Mouse (Mus musculus) liver, embryonic 16.5 days (tissue): Measurements from ENCODE around the gene Pacrg. TPM values are rescaled to one million over a fixed set of nuclear protein-coding genes. Genes with fewer than 3 reads are reported as not detected.
A peak's percentile ranks its signal among the peaks of the same experiment; 100 is the strongest.

Source experiments
- ATAC-seq: fragments of 200-750 bp; cut with Nextera tagmentation; 2 replicates; pipeline ENCODE4 v1.8.0; 2017; ENCODE audit warnings: low read depth, mild to moderate bottlenecking, moderate number of reproducible peaks, moderate library complexity
- H3K27ac ChIP-seq: fragments of 300-500 bp; sonication (generic); 2 replicates; pipeline ENCODE4 v1.5.1; 2014; ENCODE audit warnings: mild to moderate bottlenecking, low read length
- H3K27me3 ChIP-seq: fragments of 300-500 bp; sonication (generic); 2 replicates; pipeline ENCODE4 v1.6.1; 2014; ENCODE audit warnings: low read depth, low read length, mixed read lengths; ENCODE audit not compliant: control insufficient read depth, insufficient read depth
- H3K36me3 ChIP-seq: fragments of 300-500 bp; sonication (generic); 2 replicates; pipeline ENCODE4 v1.6.1; 2014; ENCODE audit warnings: mild to moderate bottlenecking; ENCODE audit not compliant: control insufficient read depth, insufficient read depth
- H3K4me1 ChIP-seq: fragments of 300-500 bp; sonication (generic); 2 replicates; pipeline ENCODE4 v1.6.1; 2014; ENCODE audit warnings: low read depth, low read length, mixed read lengths; ENCODE audit not compliant: control insufficient read depth
- H3K4me2 ChIP-seq: fragments of 300-500 bp; sonication (generic); 2 replicates; pipeline ENCODE4 v1.6.1; 2014; ENCODE audit warnings: low read depth, low read length, mixed read lengths
- H3K4me3 ChIP-seq: fragments of 300-500 bp; sonication (generic); 2 replicates; pipeline ENCODE4 v1.5.1; 2014; ENCODE audit warnings: low read depth, mild to moderate bottlenecking, low read length
- H3K9ac ChIP-seq: fragments of 300-500 bp; sonication (generic); 2 replicates; pipeline ENCODE4 v1.6.1; 2014; ENCODE audit warnings: low read depth, low read length
- H3K9me3 ChIP-seq: fragments of 300-500 bp; sonication (generic); replicated peaks from 2 replicates; pipeline ENCODE4 v1.6.1; 2016; ENCODE audit warnings: low read length; ENCODE audit not compliant: control insufficient read depth
- WGBS: fragments of 180-500 bp; shearing (Covaris S2); extraction: QIAGEN DNeasy Blood & Tissue Kit; methylation state at CpG from one replicate; pipeline ENCODE4 v1.1.7; 2014; ENCODE audit not compliant: insufficient replicate concordance; 5-methylcytosine and 5-hydroxymethylcytosine counted together
- polyA plus RNA-seq: library from polyadenylated mRNA; unstranded; fragments of >200 nt; fragmentation: Nextera tagmentation; extraction: Ambion mirVana; gene quantifications from 2 replicates; pipeline ENCODE4 v1.2.1, GENCODE M21; 2015

Gene Pacrg
- polyA plus RNA-seq, 1 experiment from 2014 or later: not detected

DNA sequence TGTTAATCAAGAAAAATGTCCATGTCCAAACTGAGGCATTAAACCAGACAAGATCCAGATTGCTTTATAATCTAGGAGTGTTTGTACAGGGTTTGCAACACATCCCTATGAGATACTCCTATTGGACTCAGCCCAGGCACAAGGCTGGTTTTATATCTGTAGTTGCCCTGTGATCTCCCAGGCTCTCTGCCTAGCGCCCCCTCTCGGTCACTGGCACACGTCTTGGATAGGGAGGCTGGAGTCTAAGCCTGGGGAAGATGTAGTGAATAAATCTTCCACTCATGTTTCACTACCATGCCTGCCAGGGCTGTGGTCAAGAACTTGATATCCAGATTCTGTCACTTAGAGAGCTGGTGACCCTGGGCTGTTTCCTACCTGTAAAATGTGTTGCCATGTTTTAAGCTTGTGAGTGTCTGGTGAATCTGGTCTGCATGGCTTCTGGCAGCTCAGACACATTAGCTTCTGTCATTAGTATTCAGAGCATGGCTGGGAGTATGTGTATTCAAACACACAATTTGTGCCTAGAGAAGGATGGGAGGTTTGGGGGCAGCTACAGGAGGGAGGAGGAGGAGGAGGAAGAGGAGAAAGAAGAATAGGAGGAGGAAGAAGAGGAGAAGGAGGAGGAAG, 310.7 kb downstream of the Pacrg start:
- Histone ChIP-seq H3K27me3 (no peaks in the 10 kb centered on the region), H3K9ac (no peak overlapping the region), H3K36me3 (no peaks in the 10 kb centered on the region), H3K4me1 (no peaks in the 10 kb centered on the region), H3K4me3 (no peak overlapping the region), H3K9me3 (no peaks in the 10 kb centered on the region), H3K4me2 (no peak overlapping the region), H3K27ac (no peak overlapping the region)
- 50% methylated on average over 3 of the region's 3 CpGs for WGBS
- ATAC-seq: no peak

DNA sequence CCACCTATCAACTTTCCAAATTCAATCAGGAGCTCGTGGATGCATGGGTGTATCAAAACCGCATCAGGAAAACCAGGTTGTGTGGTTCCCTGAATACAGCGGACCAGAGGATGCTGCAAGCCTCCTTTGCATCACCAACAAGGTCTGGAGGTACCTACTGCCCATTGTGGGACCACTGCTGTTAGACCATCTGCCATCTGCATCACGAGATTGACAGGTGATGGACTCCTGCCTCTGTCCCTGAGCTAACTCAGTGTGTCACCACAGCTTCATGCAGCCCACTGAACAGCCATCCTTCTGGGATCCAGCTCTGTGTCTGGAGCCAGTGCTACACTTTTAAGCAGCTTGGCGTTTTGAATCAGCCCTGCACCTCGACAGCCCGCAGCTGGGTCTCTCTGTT, 318.8 kb downstream of the Pacrg start:
- no peak for ATAC-seq
- Histone ChIP-seq H3K4me3 (no peak overlapping the region), H3K9me3 (no peaks in the 10 kb centered on the region), H3K27me3 (no peaks in the 10 kb centered on the region), H3K27ac (no peak overlapping the region), H3K4me1 (no peaks in the 10 kb centered on the region), H3K4me2 (no peak overlapping the region), H3K36me3 (no peaks in the 10 kb centered on the region), H3K9ac (no peak overlapping the region)
- 53% methylated on average over 7 of the region's 7 CpGs for WGBS

DNA sequence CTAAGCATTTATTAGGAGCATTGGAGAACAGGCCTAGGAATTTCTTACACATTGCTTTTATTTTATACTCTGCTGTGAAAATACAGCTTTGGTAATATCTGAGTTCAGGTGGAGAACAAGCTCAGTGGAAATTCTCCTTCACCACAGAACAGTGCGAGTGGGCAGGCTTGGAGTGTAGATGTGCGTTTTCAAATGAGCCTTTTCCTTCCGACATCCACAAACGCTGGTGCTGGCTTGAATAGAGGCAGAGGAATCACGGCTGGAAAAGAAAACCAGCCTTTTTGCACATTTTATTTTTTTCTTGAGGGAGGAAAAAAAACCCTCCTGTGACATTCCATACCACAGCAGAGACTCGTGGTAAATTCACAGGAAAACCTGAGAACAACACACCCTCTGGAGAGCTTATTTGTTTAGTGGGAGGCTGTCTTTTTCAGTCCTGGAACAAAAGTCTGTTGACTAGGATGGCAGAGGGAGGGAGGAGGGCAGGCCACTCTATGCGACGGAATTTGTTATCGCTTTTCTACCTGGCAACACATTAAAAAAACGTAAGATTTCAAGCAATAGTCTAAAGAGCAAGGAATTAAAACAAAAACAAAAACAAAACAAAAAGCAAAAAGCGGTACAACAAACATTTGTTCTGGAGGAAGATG, 320.5 kb downstream of the Pacrg start:
- Histone ChIP-seq H3K4me1 (no peaks in the 10 kb centered on the region), H3K4me2 (peak overlapping the region; percentile 22; the same call in 1 of the 2 replicates), H3K27ac (no peak overlapping the region), H3K9me3 (no peaks in the 10 kb centered on the region), H3K36me3 (no peaks in the 10 kb centered on the region), H3K27me3 (no peaks in the 10 kb centered on the region), H3K4me3 (no peak overlapping the region), H3K9ac (no peak overlapping the region)
- WGBS: 47% methylated on average over 11 of the region's 11 CpGs
- ATAC-seq: no peak

DNA sequence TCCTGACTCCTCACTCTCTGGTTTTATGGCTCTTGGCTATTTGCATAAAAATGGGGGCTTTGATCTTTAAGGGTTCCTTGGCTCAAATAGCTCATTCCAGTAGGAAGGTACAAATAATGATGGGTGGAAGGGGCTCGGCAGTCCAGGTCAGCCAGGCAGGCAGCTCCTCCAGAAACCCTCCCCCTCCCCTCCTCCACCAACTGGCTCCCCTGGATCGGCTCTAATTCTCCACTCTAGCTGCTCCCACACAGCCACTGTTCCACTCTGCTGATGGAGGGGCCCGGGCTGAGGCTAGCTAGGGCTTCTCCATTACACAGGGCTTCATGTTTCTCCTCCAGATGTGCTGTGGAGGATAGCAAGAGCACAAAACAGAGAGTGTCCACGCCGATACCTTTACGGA, 325.3 kb downstream of the Pacrg start:
- WGBS: 56% methylated on average over 6 of the region's 6 CpGs

DNA sequence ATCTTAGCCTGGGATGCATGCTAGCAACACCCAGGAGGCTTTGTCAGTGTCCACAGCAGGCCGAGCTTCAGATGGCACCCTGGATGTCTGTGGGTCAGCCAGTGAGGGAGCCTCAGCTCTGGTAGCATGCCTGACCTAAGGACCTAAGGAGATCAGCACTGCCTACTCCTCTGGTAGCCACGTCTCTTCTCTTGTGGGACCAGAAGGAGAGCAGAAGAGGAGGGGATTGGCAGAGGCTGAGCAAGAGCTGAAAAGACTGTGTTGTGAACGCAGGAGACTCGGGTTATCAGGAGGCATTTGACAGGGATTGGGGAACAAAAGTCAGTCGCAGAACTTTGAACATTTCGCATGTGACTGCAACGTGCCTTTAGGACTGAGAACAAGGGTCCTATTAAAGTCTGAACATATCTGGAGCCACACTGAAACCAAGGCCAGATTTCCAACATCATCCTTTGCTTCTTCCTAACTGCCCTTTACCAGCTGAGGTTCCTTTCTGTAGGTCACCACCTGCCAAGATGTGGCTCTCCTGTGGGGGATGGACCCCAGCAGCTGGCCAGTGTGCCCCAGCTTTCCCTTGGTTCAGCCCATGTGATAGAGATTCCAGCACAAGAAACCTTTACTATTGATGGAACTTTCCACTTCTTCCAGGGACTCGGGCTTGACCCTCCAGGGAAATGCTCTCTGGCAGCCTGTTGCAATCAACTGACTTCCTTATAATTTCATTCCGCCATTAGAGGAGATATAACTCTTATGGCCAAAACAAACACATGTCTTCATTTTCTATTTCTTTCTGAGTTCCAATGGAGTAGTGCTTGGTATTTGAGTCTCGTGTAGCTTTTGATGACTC, 329.0 kb downstream of the Pacrg start:
- Histone ChIP-seq H3K27me3 (no peaks in the 10 kb centered on the region), H3K9me3 (no peaks in the 10 kb centered on the region), H3K4me1 (no peaks in the 10 kb centered on the region), H3K4me3 (no peak overlapping the region), H3K27ac (no peak overlapping the region), H3K36me3 (no peaks in the 10 kb centered on the region), H3K4me2 (no peak overlapping the region), H3K9ac (no peak overlapping the region)
- ATAC-seq: no peak
- 49% methylated on average over 10 of the region's 10 CpGs for WGBS

More for the DNA sequence above, 325.3 kb downstream of the Pacrg start:
- no peaks in the 10 kb centered on the region for H3K9me3 ChIP-seq
- H3K9ac ChIP-seq: no peak overlapping the region
- ATAC-seq: no peak
- H3K27me3 ChIP-seq: no peaks in the 10 kb centered on the region
- H3K4me3 ChIP-seq: no peak overlapping the region
- no peak overlapping the region for H3K4me2 ChIP-seq
- H3K27ac ChIP-seq: no peak overlapping the region
- no peaks in the 10 kb centered on the region for H3K36me3 ChIP-seq
- H3K4me1 ChIP-seq: no peaks in the 10 kb centered on the region

DNA sequence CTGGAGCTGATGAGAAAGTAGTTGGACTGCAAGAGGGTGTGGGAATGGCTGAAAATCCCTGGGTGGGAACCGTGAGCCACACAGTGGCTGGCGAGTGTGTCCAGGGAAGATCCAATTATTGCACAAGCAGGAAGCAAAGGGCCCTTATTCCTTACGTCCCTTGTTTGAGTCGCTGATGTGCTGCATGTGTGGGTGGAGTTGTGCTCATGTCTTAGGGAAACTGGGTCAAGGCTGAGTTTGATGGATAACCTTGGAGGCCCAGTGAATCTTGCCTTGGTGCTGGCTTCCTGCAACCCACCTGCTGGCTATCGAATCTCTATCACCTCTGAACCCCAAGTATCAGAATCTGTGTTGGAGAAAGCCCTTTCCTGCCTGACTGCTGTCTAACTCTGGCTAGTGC, 329.6 kb downstream of the Pacrg start:
- H3K27ac ChIP-seq: no peak overlapping the region
- no peak for ATAC-seq
- H3K9me3 ChIP-seq: no peaks in the 10 kb centered on the region
- 52% methylated on average over 5 of the region's 5 CpGs for WGBS
- H3K4me1 ChIP-seq: no peaks in the 10 kb centered on the region
- H3K4me3 ChIP-seq: no peak overlapping the region
- no peaks in the 10 kb centered on the region for H3K36me3 ChIP-seq
- no peak overlapping the region for H3K4me2 ChIP-seq
- no peaks in the 10 kb centered on the region for H3K27me3 ChIP-seq
- no peak overlapping the region for H3K9ac ChIP-seq

DNA sequence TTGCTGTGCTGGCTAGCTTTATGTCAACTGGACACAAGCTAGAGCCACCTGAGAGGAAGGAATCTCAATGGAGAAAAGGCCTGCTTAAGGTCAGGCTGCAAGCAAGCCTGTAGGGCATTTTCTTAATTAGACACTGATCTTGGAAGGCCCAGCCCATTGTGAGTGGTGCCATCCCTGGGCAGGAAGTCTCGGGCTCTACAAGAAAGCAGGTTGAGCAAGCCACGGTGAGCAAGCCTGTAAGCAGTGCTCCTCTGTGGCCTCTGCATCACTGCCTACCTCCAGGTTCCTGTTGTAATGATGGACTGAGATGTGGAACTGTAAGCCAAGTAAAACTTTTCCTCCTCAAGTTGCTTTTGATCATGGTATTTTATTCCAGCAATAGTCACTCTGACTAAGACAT, 332.0 kb downstream of the Pacrg start:
- no peak overlapping the region for H3K27ac ChIP-seq
- H3K9ac ChIP-seq: no peak overlapping the region
- no peaks in the 10 kb centered on the region for H3K36me3 ChIP-seq
- WGBS: 30% methylated on average over 2 of the region's 2 CpGs
- H3K4me2 ChIP-seq: no peak overlapping the region
- H3K4me3 ChIP-seq: no peak overlapping the region
- H3K4me1 ChIP-seq: no peaks in the 10 kb centered on the region
- no peak for ATAC-seq
- H3K9me3 ChIP-seq: no peaks in the 10 kb centered on the region
- H3K27me3 ChIP-seq: no peaks in the 10 kb centered on the region

DNA sequence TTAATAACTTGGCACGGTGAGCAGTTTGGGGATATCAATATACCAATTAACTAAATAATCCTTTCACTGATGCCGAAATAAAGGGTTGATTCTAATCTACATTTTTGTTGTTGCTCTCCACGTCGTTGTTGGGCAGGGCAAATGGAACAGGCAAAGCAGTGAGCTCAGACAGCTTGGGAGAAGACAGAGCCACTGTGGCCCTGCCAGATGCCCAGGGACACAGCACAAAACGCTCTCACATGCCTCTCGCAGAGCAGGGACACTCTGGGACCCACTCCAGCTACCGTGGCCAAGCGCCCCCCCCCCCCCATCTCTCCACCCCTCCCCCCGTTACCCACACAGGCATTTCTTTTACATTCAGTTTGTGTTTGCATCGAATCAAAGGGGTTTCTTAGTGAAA, 332.6 kb downstream of the Pacrg start:
- Histone ChIP-seq H3K9ac (no peak overlapping the region), H3K9me3 (no peaks in the 10 kb centered on the region), H3K4me1 (no peaks in the 10 kb centered on the region), H3K4me2 (no peak overlapping the region), H3K27ac (no peak overlapping the region), H3K27me3 (no peaks in the 10 kb centered on the region), H3K36me3 (no peaks in the 10 kb centered on the region), H3K4me3 (no peak overlapping the region)
- ATAC-seq: no peak
- WGBS: 52% methylated on average over 10 of the region's 10 CpGs

DNA sequence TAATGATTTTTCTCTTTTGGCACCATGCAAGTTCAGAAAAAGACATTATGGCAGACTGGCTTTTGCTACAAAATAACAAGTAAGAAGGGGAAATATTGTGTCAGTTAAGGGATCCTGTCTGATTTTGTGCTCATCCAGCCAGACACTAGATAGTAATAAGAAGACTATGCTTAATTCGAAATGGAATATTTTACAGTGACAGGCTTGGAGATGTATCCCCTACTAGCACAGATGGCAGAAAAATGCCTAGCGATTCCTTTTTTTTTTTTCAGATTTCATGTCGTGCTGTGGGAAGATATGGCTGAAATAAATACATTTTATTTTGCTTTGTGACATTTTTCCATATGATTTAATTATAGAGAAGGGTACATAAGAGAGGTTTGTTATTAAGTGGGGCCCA, 333.2 kb downstream of the Pacrg start:
- Histone ChIP-seq H3K4me3 (no peak overlapping the region), H3K36me3 (no peaks in the 10 kb centered on the region), H3K27ac (no peak overlapping the region), H3K9me3 (no peaks in the 10 kb centered on the region), H3K4me2 (no peak overlapping the region), H3K9ac (no peak overlapping the region), H3K27me3 (no peaks in the 10 kb centered on the region), H3K4me1 (no peaks in the 10 kb centered on the region)
- no peak for ATAC-seq
- WGBS: 69% methylated on average over 3 of the region's 3 CpGs
